Mouse (Mus musculus) cortical plate, adult 2 months (tissue): ENCODE results near the gene Amh.

Experiments used
- CTCF ChIP-seq: fragments of 200-500 bp; IDR thresholded peaks from 2 replicates; pipeline ENCODE4 v1.5.1; 2011; ENCODE audit warnings: mild to moderate bottlenecking, control low read depth, low read length; ENCODE audit not compliant: insufficient read depth; ENCODE audit errors: extremely low read depth
- POLR2A ChIP-seq: fragments of 200-500 bp; IDR thresholded peaks from 2 replicates; pipeline ENCODE4 v1.6.1; 2011; ENCODE audit warnings: mild to moderate bottlenecking, low read length, control low read depth; ENCODE audit not compliant: insufficient read depth; ENCODE audit errors: extremely low read depth

DNA sequence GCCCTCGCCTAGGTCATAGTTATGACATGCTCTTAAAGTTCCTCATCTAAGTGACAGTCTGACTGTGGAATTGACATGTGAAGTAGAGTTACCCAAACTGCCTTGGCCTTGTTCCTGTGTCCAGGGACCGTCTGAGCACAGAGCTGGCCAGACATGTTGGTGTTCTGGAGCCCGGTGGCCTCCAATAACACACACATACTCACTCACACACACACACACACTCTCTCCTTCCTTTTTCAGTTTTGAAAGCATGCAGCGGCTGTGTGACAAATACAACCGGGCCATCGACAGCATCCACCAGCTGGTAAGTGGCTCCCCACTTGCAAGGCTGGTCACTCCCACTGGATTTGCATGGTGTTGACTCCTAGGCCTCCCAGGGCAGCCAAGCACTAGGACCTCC, 36.7 kb upstream of the Amh start:
- no peak for TF ChIP-seq CTCF
- TF ChIP-seq POLR2A: no peak
